Mouse (Mus musculus) liver, postnatal 0 days (tissue): ENCODE measurements at regions not wholly inside any gene's neighbourhood (a gene's known extent, or its start where the extent isn't known, plus 50 kb on each side); places are given as distances from the start of the nearest gene placed in this dataset.

Source experiments
- ATAC-seq: fragments of 200-750 bp; cut with Nextera tagmentation; 2 replicates; pipeline ENCODE4 v1.8.0; 2017; ENCODE audit warnings: mild to moderate bottlenecking, moderate library complexity
- DNase-seq: peaks from one replicate; pipeline ENCODE4 v3.0.0-alpha.2; 2016
- H3K27ac ChIP-seq: fragments of 300-500 bp; sonication (generic); 2 replicates; pipeline ENCODE4 v1.5.1; 2014; ENCODE audit warnings: antibody characterized with exemption, moderate library complexity, mild to moderate bottlenecking, low read depth
- H3K27me3 ChIP-seq: fragments of 300-500 bp; sonication (generic); 2 replicates; pipeline ENCODE4 v1.6.1; 2014; ENCODE audit warnings: low read length, control low read depth, mixed read lengths; ENCODE audit not compliant: insufficient read depth
- H3K36me3 ChIP-seq: fragments of 300-500 bp; sonication (generic); replicated peaks from 2 replicates; pipeline ENCODE4 v1.6.1; 2014; ENCODE audit warnings: mild to moderate bottlenecking, control low read depth, low read length, moderate library complexity, mixed read lengths; ENCODE audit not compliant: insufficient read depth
- H3K4me1 ChIP-seq: fragments of 300-500 bp; sonication (generic); 2 replicates; pipeline ENCODE4 v1.6.1; 2014; ENCODE audit warnings: antibody characterized with exemption, mild to moderate bottlenecking, control low read depth; ENCODE audit not compliant: insufficient read depth
- H3K4me2 ChIP-seq: fragments of 300-500 bp; sonication (generic); 2 replicates; pipeline ENCODE4 v1.6.1; 2014; ENCODE audit warnings: low read depth, mild to moderate bottlenecking, low read length, moderate library complexity, mixed read lengths
- H3K4me3 ChIP-seq: fragments of 300-500 bp; sonication (generic); 2 replicates; pipeline ENCODE4 v1.5.1; 2014; ENCODE audit warnings: low read depth, low read length
- H3K9ac ChIP-seq: fragments of 300-500 bp; sonication (generic); replicated peaks from 2 replicates; pipeline ENCODE4 v1.6.1; 2014; ENCODE audit warnings: mild to moderate bottlenecking, moderate library complexity
- H3K9me3 ChIP-seq: fragments of 300-500 bp; sonication (generic); 2 replicates; pipeline ENCODE4 v1.6.1; 2016; ENCODE audit warnings: mild to moderate bottlenecking, control low read depth, low read length, mixed read lengths
- CTCF ChIP-seq: sonication (generic); IDR thresholded peaks from 2 replicates; pipeline ENCODE4 v1.5.1; 2016; ENCODE audit warnings: antibody characterized with exemption, low read depth
- EP300 ChIP-seq: IDR thresholded peaks from 2 replicates; pipeline ENCODE4 v1.6.1; 2016; ENCODE audit warnings: antibody characterized with exemption, low read depth, mild to moderate bottlenecking
- WGBS: fragments of 180-500 bp; shearing (Covaris S2); extraction: QIAGEN DNeasy Blood & Tissue Kit; methylation state at CpG from one replicate; pipeline ENCODE4 v1.1.7; 2014; ENCODE audit not compliant: insufficient replicate concordance; 5-methylcytosine and 5-hydroxymethylcytosine counted together

GRCm38 (mm10) chr4:56230451-56230850 is 509.4 kb upstream of the Gm26657 start:
- DNase-seq = no peak
- Histone ChIP-seq H3K36me3 (no peaks in the 10 kb centered on the region), H3K9me3 (no peaks in the 10 kb centered on the region), H3K4me1 (no peaks in the 10 kb centered on the region), H3K27ac (no peak overlapping the region), H3K27me3 (no peaks in the 10 kb centered on the region), H3K4me2 (no peak overlapping the region), H3K4me3 (no peak overlapping the region), H3K9ac (no peak overlapping the region)
- no peak for TF ChIP-seq CTCF
- no peak for TF ChIP-seq EP300
- 65% methylated on average over 1 of the region's 1 CpGs for WGBS
- no peak for ATAC-seq

DNA sequence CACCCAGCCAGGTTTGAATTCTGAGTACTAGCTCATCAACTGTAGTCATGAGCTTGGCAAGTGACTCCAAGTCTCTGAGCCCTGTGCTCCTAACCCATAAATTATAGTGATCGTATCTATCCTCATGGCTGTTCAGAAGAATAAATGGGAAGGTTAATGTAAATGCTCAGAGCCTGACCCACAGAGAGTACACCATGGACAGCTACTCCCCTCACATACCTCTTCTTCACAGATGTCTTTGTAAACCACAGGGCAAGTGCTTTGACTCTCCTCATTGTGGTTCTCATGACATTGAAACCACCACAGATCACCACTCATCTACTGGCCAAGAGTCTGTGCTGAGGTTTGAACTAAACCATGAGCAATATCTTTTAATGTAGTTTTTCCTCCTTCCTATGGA is 513.4 kb upstream of the Gm26657 start:
- Histone ChIP-seq H3K27ac (no peak overlapping the region), H3K4me1 (peaks cover 5% of the 10 kb centered on the region; the same call in 1 of the 2 replicates), H3K4me2 (no peak overlapping the region), H3K36me3 (no peaks in the 10 kb centered on the region), H3K9me3 (no peaks in the 10 kb centered on the region), H3K4me3 (no peak overlapping the region), H3K9ac (no peak overlapping the region), H3K27me3 (no peaks in the 10 kb centered on the region)
- DNase-seq = no peak
- ATAC-seq = no peak
- WGBS = 66% methylated on average over 1 of the region's 1 CpGs
- TF ChIP-seq EP300 (no peak), CTCF (no peak)

- H3K4me3 ChIP-seq = no peak overlapping the region
- DNase-seq (no peak), ATAC-seq (no peak)
- H3K9me3 ChIP-seq = no peaks in the 10 kb centered on the region
- no peaks in the 10 kb centered on the region for H3K27me3 ChIP-seq
- no peak for TF ChIP-seq EP300
- H3K4me1 ChIP-seq = peaks cover 5% of the 10 kb centered on the region; the same call in 1 of the 2 replicates
- 22% methylated on average over 3 of the region's 3 CpGs for whole genome bisulfite sequencing
- H3K4me2 ChIP-seq = no peak overlapping the region
- no peak overlapping the region for H3K27ac ChIP-seq
- H3K36me3 ChIP-seq = no peaks in the 10 kb centered on the region
- H3K9ac ChIP-seq = no peak overlapping the region
Observed at GRCm38 (mm10) chr4:56224542-56224941, 515.3 kb upstream of the Gm26657 start.

DNA sequence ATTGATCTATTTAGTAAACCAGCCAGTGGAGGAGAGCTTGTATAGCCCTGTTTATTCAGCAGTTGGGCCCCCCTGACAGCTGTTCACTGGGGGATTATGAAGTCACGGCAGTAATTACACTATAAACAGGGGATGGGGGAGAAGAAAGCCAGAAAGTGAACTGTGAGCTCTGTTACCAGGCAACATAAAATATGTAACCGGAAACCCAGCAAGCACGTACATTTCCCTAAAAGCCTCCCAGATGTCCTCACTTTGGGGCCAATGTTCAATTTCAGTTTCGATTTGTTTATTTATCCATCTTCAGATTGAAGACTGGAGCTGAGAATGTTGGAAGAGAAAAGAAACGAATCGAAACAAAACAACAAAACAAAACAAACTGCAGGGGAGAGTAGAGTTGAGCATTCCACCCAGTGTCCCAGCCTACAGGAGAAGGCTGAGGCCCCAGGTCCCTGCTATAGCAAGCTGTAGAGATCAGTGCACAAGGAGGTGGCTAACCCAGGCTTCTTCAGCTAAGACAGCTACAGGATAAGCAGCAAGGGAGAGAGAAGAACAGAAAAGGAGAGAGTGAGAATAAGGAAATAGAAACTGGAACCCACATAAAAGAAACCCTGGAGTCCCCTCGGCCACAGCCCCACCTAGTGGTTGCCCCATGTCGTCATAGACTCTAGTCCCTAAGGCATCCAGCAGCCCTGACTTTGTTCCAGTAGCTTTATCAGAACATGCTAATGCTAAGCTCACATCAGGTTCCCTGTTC is 517.7 kb upstream of the Gm26657 start:
- peak; percentile 51 for ATAC-seq
- Histone ChIP-seq H3K27ac (no peak overlapping the region; the same call in 1 of the 2 replicates), H3K4me2 (peak overlapping the region; percentile 61), H3K36me3 (no peaks in the 10 kb centered on the region), H3K4me1 (peaks cover 5% of the 10 kb centered on the region; the same call in 1 of the 2 replicates), H3K9me3 (no peaks in the 10 kb centered on the region), H3K27me3 (no peaks in the 10 kb centered on the region), H3K9ac (peak overlapping the region; percentile 44; the same call in 1 of the 2 replicates), H3K4me3 (peak overlapping the region; percentile 30; the same call in 1 of the 2 replicates)
- no peak for TF ChIP-seq EP300
- peak; percentile 74 for TF ChIP-seq CTCF
- peak; percentile 79 for DNase-seq
- WGBS = 27% methylated on average over 8 of the region's 8 CpGs

- H3K27ac ChIP-seq = no peak overlapping the region
- H3K36me3 ChIP-seq = no peaks in the 10 kb centered on the region
- no peak overlapping the region for H3K4me2 ChIP-seq
- ATAC-seq (no peak), DNase-seq (no peak)
- H3K4me1 ChIP-seq = peaks cover 5% of the 10 kb centered on the region; the same call in 1 of the 2 replicates
- no peaks in the 10 kb centered on the region for H3K27me3 ChIP-seq
- 74% methylated on average over 8 of the region's 8 CpGs for WGBS
- no peaks in the 10 kb centered on the region for H3K9me3 ChIP-seq
- TF ChIP-seq EP300 = no peak
- no peak for TF ChIP-seq CTCF
- no peak overlapping the region for H3K9ac ChIP-seq
- H3K4me3 ChIP-seq = no peak overlapping the region
Observed at GRCm38 (mm10) chr4:56220531-56220930, 519.3 kb upstream of the Gm26657 start.

GRCm38 (mm10) chr4:56209499-56209898 is 530.4 kb upstream of the Gm26657 start:
- Histone ChIP-seq H3K9me3 (no peaks in the 10 kb centered on the region), H3K27ac (no peak overlapping the region), H3K9ac (no peak overlapping the region), H3K36me3 (no peaks in the 10 kb centered on the region), H3K4me3 (no peak overlapping the region), H3K4me2 (no peak overlapping the region), H3K4me1 (no peaks in the 10 kb centered on the region), H3K27me3 (no peaks in the 10 kb centered on the region; the same call in 1 of the 2 replicates)
- DNase-seq (no peak), ATAC-seq (no peak)
- TF ChIP-seq EP300 (no peak), CTCF (no peak)
- WGBS = 82% methylated on average over 2 of the region's 2 CpGs
